Mouse (Mus musculus) heart, embryonic 14.5 days (tissue): ENCODE measurements at regions not wholly inside any gene's neighbourhood (a gene's known extent, or its start where the extent isn't known, plus 50 kb on each side); places are given as distances from the start of the nearest gene placed in this dataset.

Experiments
- ATAC-seq: fragments of 200-750 bp; cut with Nextera tagmentation; 2 replicates; pipeline ENCODE4 v1.8.0; 2017; ENCODE audit warnings: low read depth, moderate TSS enrichment; ENCODE audit not compliant: insufficient number of reproducible peaks, insufficient read depth, low FRiP score
- H3K27ac ChIP-seq, 2 experiments: fragments of 200-500 bp in 1 of 2; fragments of 300-500 bp in 1 of 2; sonication (generic) in 1 of 2; replicated peaks in 1 of 2; 2 replicates each; pipeline ENCODE4 v1.5.1; 2012 to 2014; ENCODE audit warnings: low read depth in 2 of 2, low read length in 2 of 2, control low read depth in 1 of 2, mild to moderate bottlenecking in 1 of 2, mixed read lengths in 1 of 2; ENCODE audit not compliant: control insufficient read depth in 1 of 2, insufficient read depth in 1 of 2
- H3K27me3 ChIP-seq: fragments of 300-500 bp; sonication (generic); 2 replicates; pipeline ENCODE4 v1.6.1; 2014; ENCODE audit warnings: mild to moderate bottlenecking, low read length, control low read depth; ENCODE audit not compliant: control insufficient read depth, insufficient read depth
- H3K36me3 ChIP-seq: fragments of 300-500 bp; sonication (generic); 2 replicates; pipeline ENCODE4 v1.6.1; 2014; ENCODE audit warnings: mild to moderate bottlenecking, control low read depth, low read length, mixed read lengths; ENCODE audit not compliant: control insufficient read depth, insufficient read depth
- H3K4me1 ChIP-seq, 2 experiments: fragments of 200-500 bp in 1 of 2; fragments of 300-500 bp in 1 of 2; sonication (generic) in 1 of 2; 2 replicates each; pipeline ENCODE4 v1.6.1; 2012 to 2014; ENCODE audit warnings: low read length in 2 of 2, control low read depth in 1 of 2, mixed read lengths in 1 of 2; ENCODE audit not compliant: control insufficient read depth in 2 of 2, insufficient read depth in 2 of 2
- H3K4me2 ChIP-seq: fragments of 300-500 bp; sonication (generic); 2 replicates; pipeline ENCODE4 v1.6.1; 2014; ENCODE audit warnings: mild to moderate bottlenecking, low read length
- H3K4me3 ChIP-seq, 2 experiments: fragments of 200-500 bp in 1 of 2; fragments of 300-500 bp in 1 of 2; sonication (generic) in 1 of 2; 2 replicates each; pipeline ENCODE4 v1.5.1; 2012 to 2014; ENCODE audit warnings: low read length in 2 of 2, mild to moderate bottlenecking in 2 of 2, control low read depth in 1 of 2, low read depth in 1 of 2, moderate library complexity in 1 of 2; ENCODE audit not compliant: control insufficient read depth in 1 of 2, insufficient read depth in 1 of 2
- H3K9ac ChIP-seq: fragments of 300-500 bp; sonication (generic); 2 replicates; pipeline ENCODE4 v1.6.1; 2014; ENCODE audit warnings: mild to moderate bottlenecking, low read length
- H3K9me3 ChIP-seq: fragments of 300-500 bp; sonication (generic); 2 replicates; pipeline ENCODE4 v1.6.1; 2016; ENCODE audit warnings: low read length, control low read depth; ENCODE audit not compliant: control insufficient read depth
- WGBS: fragments of 180-500 bp; shearing (Covaris S2); extraction: QIAGEN DNeasy Blood & Tissue Kit; methylation state at CpG from one replicate; pipeline ENCODE4 v1.1.7; 2014; 5-methylcytosine and 5-hydroxymethylcytosine counted together

DNA sequence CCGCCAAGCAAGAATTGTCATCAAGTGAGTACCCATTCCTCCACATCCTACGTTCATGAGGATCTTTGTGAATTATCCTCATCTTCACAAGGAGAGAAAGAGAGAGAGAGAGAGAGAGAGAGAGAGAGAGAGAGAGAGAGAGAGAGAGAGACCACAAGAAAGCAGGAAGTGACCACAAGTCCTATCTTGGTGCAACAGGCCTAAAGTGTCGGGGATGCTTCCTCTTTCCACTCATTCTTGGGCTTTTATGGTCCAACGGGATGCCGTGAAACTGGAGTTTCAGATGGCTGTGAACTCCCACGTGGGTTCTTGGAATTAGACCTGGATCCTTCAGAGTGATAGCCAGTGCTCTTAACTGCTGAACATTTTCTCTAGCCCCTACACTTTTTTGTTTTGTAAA, 53.1 kb upstream of the Rai14 start:
- H3K27ac ChIP-seq: no peak overlapping the region
- no peak for ATAC-seq

DNA sequence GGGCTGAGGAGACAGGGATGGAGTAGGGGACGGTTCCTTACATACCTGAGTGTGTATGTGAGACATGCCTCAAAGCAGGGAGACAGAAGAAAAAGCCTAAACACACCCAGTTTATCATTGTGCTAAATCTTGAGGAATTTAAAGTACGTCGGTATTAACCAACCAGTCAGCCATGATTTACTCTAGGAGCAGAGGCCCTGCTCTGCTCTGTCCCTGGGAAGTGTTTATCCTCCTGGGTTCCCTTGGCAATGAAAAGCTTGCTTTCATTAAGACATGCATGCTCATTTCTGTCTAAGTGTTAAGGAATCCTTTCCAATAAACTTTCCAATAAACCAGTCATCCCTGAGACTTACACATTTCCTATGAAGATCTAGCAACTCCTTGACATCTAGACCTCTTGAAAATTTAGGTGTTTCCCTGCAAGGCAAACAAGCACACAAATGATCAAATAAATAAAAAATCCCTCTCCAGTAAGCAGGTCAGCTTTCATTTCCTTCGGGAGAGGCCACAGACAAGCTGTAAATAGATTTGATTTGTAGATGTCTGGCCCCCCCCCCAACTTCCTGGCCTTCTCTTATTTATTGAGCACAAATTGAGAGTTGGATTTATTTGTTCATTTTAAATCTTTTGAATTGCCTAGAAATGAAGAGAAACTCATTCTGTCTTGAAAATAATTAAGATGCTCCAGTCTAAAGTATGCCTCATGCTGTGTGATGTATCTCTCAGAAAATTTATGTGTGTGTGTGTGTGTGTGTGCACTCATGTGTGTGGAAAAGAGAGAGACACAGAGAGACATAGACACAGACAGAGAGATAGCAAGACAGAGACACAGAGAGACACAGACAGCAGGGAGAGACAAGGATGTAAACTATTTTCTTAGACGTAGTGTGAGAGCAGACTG, 56.2 kb upstream of the Rai14 start:
- no peak overlapping the region for H3K27ac ChIP-seq
- no peak overlapping the region for H3K9ac ChIP-seq
- ATAC-seq: no peak
- H3K4me3 ChIP-seq: no peak overlapping the region
- no peaks in the 10 kb centered on the region for H3K9me3 ChIP-seq
- H3K4me2 ChIP-seq: no peak overlapping the region
- H3K4me1 ChIP-seq: no peaks in the 10 kb centered on the region
- 59% methylated on average over 5 of the region's 5 CpGs for WGBS
- H3K27me3 ChIP-seq: no peaks in the 10 kb centered on the region
- no peaks in the 10 kb centered on the region for H3K36me3 ChIP-seq

More for the DNA sequence above, 53.1 kb upstream of the Rai14 start:
- 68% methylated on average over 6 of the region's 6 CpGs for WGBS
- Histone ChIP-seq H3K4me1 (no peaks in the 10 kb centered on the region), H3K9ac (no peak overlapping the region), H3K4me3 (no peak overlapping the region), H3K36me3 (no peaks in the 10 kb centered on the region), H3K9me3 (no peaks in the 10 kb centered on the region), H3K4me2 (no peak overlapping the region), H3K27me3 (no peaks in the 10 kb centered on the region)

DNA sequence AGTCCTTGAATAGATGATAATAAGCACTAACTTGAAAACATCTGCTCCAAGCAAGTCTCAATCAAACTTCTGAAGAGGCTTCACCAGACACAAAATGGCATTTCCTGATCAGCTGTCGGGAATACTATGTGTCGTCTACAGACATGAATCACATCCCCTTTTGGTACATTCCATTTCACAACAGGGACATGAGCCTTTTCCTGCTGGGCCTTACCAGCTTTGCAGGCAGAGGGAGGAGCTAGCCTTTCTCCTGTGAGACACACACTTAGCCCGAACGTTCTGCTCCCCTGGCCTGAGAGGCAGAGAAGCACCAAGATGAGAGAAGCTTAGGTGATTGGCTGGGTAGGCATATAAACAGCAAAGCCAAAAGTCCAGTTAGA, 56.9 kb upstream of the Rai14 start:
- Histone ChIP-seq H3K27me3 (no peaks in the 10 kb centered on the region), H3K9ac (no peak overlapping the region), H3K36me3 (no peaks in the 10 kb centered on the region), H3K9me3 (no peaks in the 10 kb centered on the region), H3K27ac (no peak overlapping the region), H3K4me3 (no peak overlapping the region), H3K4me2 (no peak overlapping the region), H3K4me1 (no peaks in the 10 kb centered on the region)
- ATAC-seq: no peak
- WGBS: 24% methylated on average over 4 of the region's 4 CpGs

DNA sequence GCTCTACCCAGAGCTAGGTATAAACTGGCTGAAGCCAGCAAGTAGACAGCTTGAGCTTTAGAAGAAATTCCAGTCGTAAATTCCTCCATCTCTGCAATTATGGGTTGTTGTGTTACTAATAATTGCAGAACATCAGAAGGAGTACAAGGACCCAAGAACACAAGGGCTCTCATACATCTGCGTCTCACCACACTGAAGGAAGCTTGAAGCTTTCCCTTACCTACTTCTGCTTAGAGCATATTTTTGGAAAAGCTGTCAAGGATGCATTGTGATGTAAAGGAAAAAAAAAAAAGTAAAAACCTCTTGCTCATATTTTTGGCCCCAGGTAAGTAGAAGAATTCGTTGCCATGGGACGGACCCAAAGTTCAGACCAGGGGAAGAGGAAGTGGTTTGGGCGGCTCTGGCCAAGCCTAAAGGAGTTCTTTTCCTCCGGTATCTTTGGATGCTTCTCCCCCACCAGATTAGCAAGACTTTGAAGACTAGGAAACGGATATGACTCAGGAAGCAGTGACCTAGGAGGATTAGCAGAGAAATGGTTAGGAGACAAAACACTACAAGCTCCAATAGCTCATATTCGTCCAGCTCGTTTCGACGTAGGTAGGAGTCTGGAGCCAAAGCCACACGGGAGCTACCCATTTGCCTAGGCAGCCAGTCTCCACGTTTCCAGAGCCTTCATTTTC, 65.7 kb upstream of the Rai14 start:
- 61% methylated on average over 13 of the region's 13 CpGs for WGBS
- Histone ChIP-seq H3K9ac (no peak overlapping the region), H3K4me2 (no peak overlapping the region), H3K27ac (no peak overlapping the region), H3K27me3 (no peaks in the 10 kb centered on the region), H3K4me3 (no peak overlapping the region), H3K36me3 (no peaks in the 10 kb centered on the region), H3K4me1 (no peaks in the 10 kb centered on the region; a peak in 1 of 4 replicates), H3K9me3 (no peaks in the 10 kb centered on the region)
- ATAC-seq: no peak

DNA sequence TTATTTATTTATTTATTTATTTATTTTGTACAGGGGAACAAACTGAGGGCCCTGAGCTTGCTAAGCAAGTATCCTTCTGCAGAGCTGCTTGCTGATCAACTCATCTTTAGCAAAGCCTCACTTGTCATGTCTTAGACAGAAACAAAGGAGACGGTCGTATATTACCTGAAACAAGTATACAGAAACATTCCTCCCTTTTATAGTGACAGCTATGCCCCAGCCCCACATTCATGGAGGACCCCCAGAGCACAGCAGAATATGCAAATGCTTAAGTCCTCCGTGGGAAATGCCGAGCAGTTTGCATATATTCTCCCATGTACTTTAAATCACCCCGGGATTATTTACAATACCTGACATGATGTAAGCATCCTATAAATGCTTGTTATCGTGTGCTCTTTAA, 74.9 kb upstream of the Rai14 start:
- H3K4me2 ChIP-seq: no peak overlapping the region
- H3K27me3 ChIP-seq: no peaks in the 10 kb centered on the region
- no peak overlapping the region for H3K4me3 ChIP-seq
- no peaks in the 10 kb centered on the region; a peak in 1 of 4 replicates for H3K4me1 ChIP-seq
- H3K9ac ChIP-seq: no peak overlapping the region
- H3K27ac ChIP-seq: no peak overlapping the region
- no peak for ATAC-seq
- 76% methylated on average over 6 of the region's 6 CpGs for WGBS
- no peaks in the 10 kb centered on the region for H3K9me3 ChIP-seq
- no peaks in the 10 kb centered on the region for H3K36me3 ChIP-seq

DNA sequence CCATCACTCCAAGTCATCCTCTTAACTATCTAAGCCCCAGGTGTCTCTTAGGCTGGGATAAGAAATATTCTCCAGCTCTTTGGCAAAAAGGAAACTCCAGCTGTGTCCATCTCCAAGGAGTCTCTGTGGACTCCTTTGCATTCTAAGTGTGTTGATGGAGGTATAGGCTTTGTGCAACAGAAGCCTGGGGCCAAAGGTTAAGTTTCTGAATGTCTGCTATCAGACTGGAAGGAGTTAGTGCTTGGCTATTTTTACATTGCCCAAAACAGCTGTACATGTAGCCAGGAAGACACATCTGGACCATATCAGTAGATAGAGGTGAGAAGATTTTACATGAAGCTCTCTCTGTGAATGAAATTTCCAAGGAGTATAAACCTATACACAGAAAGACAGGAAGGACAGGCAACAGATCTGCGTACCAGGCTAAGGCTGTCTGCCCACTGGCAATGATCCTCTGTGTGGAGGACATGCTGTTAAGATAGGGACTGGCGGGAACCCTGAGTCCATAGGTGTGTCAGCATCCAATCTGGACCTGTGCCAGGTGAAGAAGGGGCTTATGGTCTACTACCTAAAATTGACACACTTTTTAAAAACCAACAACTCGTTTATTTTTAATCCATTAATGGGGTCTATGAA, 76.6 kb upstream of the Rai14 start:
- ATAC-seq: no peak
- no peak overlapping the region for H3K4me2 ChIP-seq
- no peak overlapping the region for H3K27ac ChIP-seq
- no peak overlapping the region for H3K4me3 ChIP-seq
- H3K9me3 ChIP-seq: no peaks in the 10 kb centered on the region
- no peaks in the 10 kb centered on the region for H3K27me3 ChIP-seq
- no peaks in the 10 kb centered on the region for H3K36me3 ChIP-seq
- WGBS: 65% methylated on average over 3 of the region's 3 CpGs
- H3K9ac ChIP-seq: no peak overlapping the region
- H3K4me1 ChIP-seq: no peaks in the 10 kb centered on the region; a peak in 1 of 4 replicates

DNA sequence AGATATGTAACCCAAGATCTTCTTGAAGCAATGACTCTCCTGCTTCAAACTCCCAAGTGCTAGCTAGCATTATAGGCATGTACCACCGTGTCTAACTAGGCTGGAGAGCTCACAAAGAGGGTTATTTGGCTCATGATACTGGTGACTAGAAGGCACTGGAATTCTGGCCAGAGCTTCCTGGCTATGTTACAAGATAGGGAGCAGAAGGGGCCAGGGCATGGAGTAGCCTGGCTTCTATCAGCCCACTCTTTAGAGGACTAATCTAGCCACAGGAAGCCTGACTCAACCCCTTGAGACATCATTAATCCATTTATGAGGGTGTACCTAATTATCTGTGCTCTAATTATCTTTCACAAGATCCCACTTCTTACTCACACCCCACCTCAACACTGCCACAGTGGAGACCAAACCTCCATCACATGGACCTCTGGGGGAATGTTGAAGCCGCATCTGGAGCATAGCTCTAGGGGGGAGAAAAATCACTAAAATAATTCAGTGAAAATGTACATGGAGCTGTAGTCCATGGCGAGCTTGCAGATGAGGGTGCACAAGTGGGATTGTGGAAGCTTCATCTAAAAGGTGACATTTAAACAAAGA, 77.2 kb upstream of the Rai14 start:
- Histone ChIP-seq H3K4me3 (no peak overlapping the region), H3K9ac (no peak overlapping the region), H3K4me1 (no peaks in the 10 kb centered on the region; a peak in 1 of 4 replicates), H3K36me3 (no peaks in the 10 kb centered on the region), H3K9me3 (no peaks in the 10 kb centered on the region), H3K4me2 (no peak overlapping the region), H3K27me3 (no peaks in the 10 kb centered on the region), H3K27ac (no peak overlapping the region)
- no peak for ATAC-seq
- 46% methylated on average over 3 of the region's 3 CpGs for WGBS
